Mouse (Mus musculus) CH12.LX (cell line): ENCODE measurements around the gene Dleu7.

ENCODE experiments used
- CTCF ChIP-seq, 2 experiments: IDR thresholded peaks in 1 of 2; conservative IDR thresholded peaks in 1 of 2; 2 replicates each; pipeline ENCODE4 v1.5.1; 2011 to 2012; ENCODE audit warnings: low read depth in 2 of 2, low read length in 2 of 2, improper control_type of control experiment in 1 of 2, inconsistent platforms in 1 of 2, mild to moderate bottlenecking in 1 of 2, moderate library complexity in 1 of 2
- HCFC1 ChIP-seq: IDR thresholded peaks from 2 replicates; pipeline ENCODE4 v1.6.1; 2012; ENCODE audit warnings: low read depth, mild to moderate bottlenecking, inconsistent platforms, low read length, improper control_type of control experiment
- MAFK ChIP-seq: IDR thresholded peaks from 2 replicates; pipeline ENCODE4 v1.6.1; 2011; ENCODE audit warnings: low read length, improper control_type of control experiment; ENCODE audit not compliant: insufficient replicate concordance
- POLR2A ChIP-seq: IDR thresholded peaks from 2 replicates; pipeline ENCODE4 v1.6.1; 2011; ENCODE audit warnings: low read depth, mild to moderate bottlenecking, improper control_type of control experiment, low read length
- TCF12 ChIP-seq: IDR thresholded peaks from 2 replicates; pipeline ENCODE4 v1.6.1; 2014; ENCODE audit warnings: low read depth, mild to moderate bottlenecking, inconsistent platforms, low read length, improper control_type of control experiment
- USF1 ChIP-seq: IDR thresholded peaks from 2 replicates; pipeline ENCODE4 v1.6.1; 2014; ENCODE audit warnings: low read depth, mild to moderate bottlenecking, inconsistent platforms, low read length, improper control_type of control experiment

- TF ChIP-seq POLR2A: no peak
- TF ChIP-seq CTCF (conservative IDR thresholded peaks at IDR 0.05 in 1 of 2, IDR thresholded peaks at IDR 0.05 in 1 of 2; ENCODE audit: low read depth in 2 of 2, low read length in 2 of 2): no peak
- no peak for TF ChIP-seq TCF12
- no peak for TF ChIP-seq HCFC1
- no peak for TF ChIP-seq MAFK
- TF ChIP-seq USF1: no peak
These were observed 14.7 kb upstream of the Dleu7 start for GRCm38 (mm10) chr14:62307555-62307954.
